Mouse (Mus musculus) E14TG2a.4 (cell line): Measurements from ENCODE around the gene Celf6.

Experiments used
- CTCF ChIP-seq: conservative IDR thresholded peaks from 2 replicates; pipeline ENCODE4 v1.5.1; 2014; ENCODE audit warnings: low read length
- NANOG ChIP-seq: IDR thresholded peaks from 2 replicates; pipeline ENCODE4 v1.6.1; 2014; ENCODE audit warnings: borderline replicate concordance, low read length, mixed read lengths
- POU5F1 ChIP-seq: IDR thresholded peaks from 2 replicates; pipeline ENCODE4 v1.6.1; 2014; ENCODE audit warnings: low read length, borderline replicate concordance

GRCm38 (mm10) chr9:59601661-59602060 lies 23.9 kb downstream of the Celf6 start:
- TF ChIP-seq CTCF, result no peak
- TF ChIP-seq NANOG, result no peak
- no peak for TF ChIP-seq POU5F1
